Mouse (Mus musculus) liver (tissue): ENCODE data around the gene Zbed4.
"Not testable (repeated sequence)": the region's sequence is repeated elsewhere in the genome, so short reads cannot be mapped to it uniquely, and the experiment has no call there.

ENCODE experiments used
- DNase-seq: peaks from one replicate; pipeline ENCODE4 v3.0.0-alpha.2; 2020; ENCODE audit warnings: mixed read lengths

Zbed4 gene

GRCm38 (mm10) chr15:88751564-88752402 lies at the start of gene Zbed4:
TSS of gene Zbed4 (plus strand) at chr15:88751660.
- peak; percentile 61 for DNase-seq

GRCm38 (mm10) chr15:88702501-88702900 lies 49.0 kb upstream of the Zbed4 start:
- DNase-seq, result no peak

GRCm38 (mm10) chr15:88704284-88704683 lies 47.2 kb upstream of the Zbed4 start:
- no peak for DNase-seq

DNA sequence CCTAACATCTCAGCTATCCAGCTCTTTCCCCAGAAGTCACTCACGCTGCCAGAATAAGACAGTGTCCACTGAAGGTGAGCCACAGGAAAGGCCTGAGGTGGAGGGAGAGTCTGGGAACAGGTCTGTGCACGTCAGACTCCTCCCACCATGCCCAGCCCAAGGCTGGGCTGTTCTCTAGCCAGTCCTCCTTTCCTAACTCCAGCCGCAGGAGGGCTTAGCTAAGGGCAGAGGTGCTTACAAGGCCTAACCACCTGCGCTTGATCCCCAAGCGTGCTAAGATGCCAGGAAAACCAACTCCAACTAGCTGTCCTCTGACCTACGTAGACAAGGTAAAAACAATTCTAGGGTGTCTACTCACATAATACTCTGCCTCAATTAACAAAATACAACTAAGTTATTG lies 45.1 kb upstream of the Zbed4 start:
- no peak for DNase-seq

- not testable (repeated sequence) for DNase-seq
Observed at GRCm38 (mm10) chr15:88706987-88707386, 44.5 kb upstream of the Zbed4 start.

GRCm38 (mm10) chr15:88708204-88708603 lies 43.3 kb upstream of the Zbed4 start:
- no peak for DNase-seq

GRCm38 (mm10) chr15:88708657-88709511 lies 42.6 kb upstream of the Zbed4 start:
- DNase-seq, result no peak

DNA sequence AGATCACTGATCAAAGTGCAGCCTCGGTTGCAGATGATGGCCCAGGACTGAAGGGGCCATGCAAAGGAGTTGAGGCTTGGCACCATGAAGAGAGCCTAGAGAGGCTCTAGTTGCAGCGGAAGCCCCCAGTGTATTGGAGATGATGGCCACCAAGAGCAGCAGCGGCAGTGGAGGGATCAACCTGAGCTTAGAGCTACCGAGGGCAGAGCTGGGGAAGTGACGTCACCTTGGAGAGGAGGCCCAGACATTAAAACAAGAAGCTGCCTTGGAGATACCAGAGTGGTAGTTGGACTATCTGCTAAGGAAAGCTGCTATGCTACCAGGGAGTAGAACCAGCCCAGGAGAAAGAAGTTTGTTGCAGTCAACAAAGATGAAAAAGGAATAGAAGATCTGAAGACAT lies 41.6 kb upstream of the Zbed4 start:
- DNase-seq, result no peak

GRCm38 (mm10) chr15:88712501-88712900 lies 39.0 kb upstream of the Zbed4 start:
- no peak for DNase-seq

GRCm38 (mm10) chr15:88714021-88714589 lies 37.4 kb upstream of the Zbed4 start:
- no peak for DNase-seq

GRCm38 (mm10) chr15:88716350-88716749 lies 35.1 kb upstream of the Zbed4 start:
- DNase-seq, result no peak

GRCm38 (mm10) chr15:88717239-88717638 lies 34.2 kb upstream of the Zbed4 start:
- no peak for DNase-seq

GRCm38 (mm10) chr15:88723205-88723604 lies 28.3 kb upstream of the Zbed4 start:
- no peak for DNase-seq

DNA sequence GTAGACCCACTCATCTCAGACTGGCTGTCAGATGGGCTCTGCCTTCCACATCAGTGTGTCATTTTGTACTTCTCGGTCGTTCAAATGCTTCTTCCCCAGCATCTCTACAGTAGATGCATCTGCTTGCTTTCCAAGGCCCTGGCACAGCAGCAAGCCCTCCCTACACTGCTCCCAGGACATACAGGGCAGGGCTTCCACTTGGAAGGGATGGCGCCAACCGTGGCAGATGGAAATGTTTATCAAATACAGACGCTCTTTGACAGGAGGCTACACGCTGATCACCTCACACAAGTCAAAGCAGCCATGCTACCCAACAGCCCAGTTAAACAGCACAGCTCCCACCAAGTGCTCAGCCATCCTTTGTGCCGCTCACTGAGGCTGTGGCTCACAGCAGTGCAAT lies 27.1 kb upstream of the Zbed4 start:
- no peak for DNase-seq

- no peak for DNase-seq
Observed at GRCm38 (mm10) chr15:88725036-88725435, 26.4 kb upstream of the Zbed4 start.

GRCm38 (mm10) chr15:88727204-88727603 lies 24.3 kb upstream of the Zbed4 start:
- no peak for DNase-seq

GRCm38 (mm10) chr15:88730717-88731116 lies 20.7 kb upstream of the Zbed4 start:
- DNase-seq, result no peak

DNA sequence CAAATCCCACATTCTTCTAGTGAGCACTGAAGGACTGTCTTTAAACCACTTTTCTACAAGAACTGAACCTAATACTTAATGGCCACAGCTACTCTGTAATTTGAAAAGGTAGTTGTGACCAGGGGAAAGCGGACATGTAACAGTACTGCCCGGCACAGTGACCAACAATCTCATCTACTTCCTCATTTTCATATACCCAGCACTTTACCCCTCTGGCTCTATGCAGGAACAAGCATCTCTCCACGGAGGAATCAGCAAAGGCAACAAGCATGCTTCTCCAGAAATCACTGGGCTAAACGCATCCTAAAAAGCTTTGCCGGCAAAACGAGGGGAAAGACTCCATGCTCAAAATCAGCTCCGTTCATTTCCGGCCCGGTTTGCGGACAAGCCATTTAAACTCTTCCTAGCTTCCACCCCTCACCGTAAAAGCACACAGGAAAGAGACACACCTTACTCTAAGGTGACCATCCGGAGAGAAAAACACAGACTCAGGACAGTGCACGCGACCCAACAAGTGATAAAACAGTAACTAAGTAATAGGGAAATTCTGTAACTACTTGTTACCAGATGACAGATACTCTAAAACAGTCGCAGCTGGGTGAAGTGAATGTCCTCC lies 18.9 kb upstream of the Zbed4 start:
- no peak for DNase-seq

DNA sequence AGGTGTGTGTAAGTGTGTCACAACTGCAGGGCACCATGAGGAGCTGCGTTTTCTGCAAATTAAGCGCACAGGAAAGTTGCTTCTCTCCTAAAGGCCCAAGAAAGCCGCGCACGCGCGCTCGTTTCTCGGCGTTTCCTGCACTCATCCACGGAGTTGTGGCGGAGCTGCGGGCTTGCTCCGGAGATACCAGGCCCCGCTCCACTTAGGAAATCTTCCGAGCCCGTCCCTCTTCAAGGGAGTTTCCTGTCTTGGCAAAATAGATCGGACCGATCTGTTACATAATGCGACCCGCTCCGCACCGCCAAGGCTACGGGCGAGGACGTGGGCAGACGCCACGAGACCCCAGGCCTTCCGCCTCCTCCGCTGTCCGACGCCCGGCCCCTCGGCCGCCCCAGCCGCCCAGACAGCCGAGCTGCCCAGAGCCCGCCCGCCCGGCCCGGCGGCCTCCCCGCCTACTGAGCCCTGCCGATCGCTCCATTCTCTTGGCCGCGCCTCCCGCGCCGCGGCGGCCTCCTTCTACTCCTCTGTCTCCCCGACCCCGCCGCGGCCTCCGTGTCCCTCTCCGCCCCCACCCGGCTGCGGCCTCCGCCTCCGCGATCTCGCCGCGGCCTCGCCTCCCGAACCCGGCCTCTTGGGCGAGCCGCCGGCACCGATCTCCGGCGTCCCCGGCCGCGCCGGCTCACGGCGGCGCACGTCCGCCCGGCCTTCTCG lies 18.3 kb upstream of the Zbed4 start:
- peak; percentile 76 for DNase-seq

- DNase-seq, result peak; percentile 85
Observed at GRCm38 (mm10) chr15:88733834-88734571, 17.5 kb upstream of the Zbed4 start, which contains the start of gene Brd1. TSS of gene Brd1 (minus strand) at chr15:88734233.

- no peak for DNase-seq
Observed at GRCm38 (mm10) chr15:88736166-88736565, 15.3 kb upstream of the Zbed4 start.

GRCm38 (mm10) chr15:88738466-88738865 lies 13.0 kb upstream of the Zbed4 start:
- DNase-seq, result no peak
